Mouse (Mus musculus): ENCODE data around the gene Smok2b.
"Not testable (repeated sequence)": the region's sequence is repeated elsewhere in the genome, so short reads cannot be mapped to it uniquely, and the experiment has no call there.

Gene Smok2b

DNA sequence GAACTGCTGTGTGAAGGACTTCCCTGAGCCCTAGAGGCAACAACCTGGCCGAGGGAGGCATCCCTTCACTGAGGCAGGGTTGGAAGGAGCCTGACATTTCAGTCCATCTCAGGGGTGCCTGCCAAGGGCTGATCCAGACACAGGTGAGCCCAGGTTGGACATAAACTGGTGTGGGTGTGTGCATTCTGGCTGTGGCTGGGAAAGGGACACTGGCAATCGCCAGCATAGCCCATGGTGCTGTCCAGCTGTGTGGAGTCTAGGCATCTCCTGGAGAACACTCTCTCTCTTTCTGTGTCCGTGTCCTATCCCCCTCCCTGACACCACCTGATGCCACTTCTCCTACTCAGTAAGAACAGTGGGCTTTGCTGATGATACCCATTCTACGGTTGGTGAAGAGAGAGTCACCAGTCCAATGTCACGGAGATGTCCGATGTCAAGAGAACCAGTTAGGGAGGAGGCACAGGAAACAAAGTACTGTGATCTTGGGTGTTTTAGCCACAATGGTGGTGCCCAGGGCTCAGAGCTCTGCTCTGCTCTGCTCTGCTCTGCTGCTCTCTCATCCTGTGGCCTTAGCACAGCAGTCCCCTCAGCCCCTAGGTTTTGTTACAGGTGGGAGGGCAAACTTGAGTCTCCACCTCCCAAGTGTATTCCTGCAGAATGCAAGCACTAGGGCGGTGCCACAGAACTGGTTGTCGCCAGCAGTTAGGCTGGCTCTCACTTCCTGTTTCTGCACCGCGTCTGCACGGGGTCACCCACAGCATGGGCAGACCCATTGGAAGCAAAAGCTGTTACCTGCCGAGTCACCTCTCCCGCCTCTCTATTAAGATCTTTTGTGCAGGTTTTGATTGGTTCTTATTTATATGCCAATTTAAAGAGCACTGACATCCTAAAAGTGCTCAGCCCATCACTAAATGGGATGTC lies 11.0 kb downstream of the Smok2b start:
- CTCF ChIA-PET = not testable (repeated sequence)

GRCm38 (mm10) chr17:13254786-13255185 lies 24.7 kb downstream of the Smok2b start:
- CTCF ChIA-PET = not testable (repeated sequence)
